Mouse (Mus musculus) stomach, embryonic 16.5 days (tissue): ENCODE results near the gene Mapkap1. TPM values are rescaled to one million over a fixed set of nuclear protein-coding genes. Genes with fewer than 3 reads are reported as not detected.

Experiments
- ATAC-seq: fragments of 200-750 bp; cut with Nextera tagmentation; 2 replicates; pipeline ENCODE4 v1.8.0; 2017; ENCODE audit warnings: moderate number of reproducible peaks, moderate TSS enrichment; ENCODE audit not compliant: insufficient read depth, low FRiP score
- H3K27ac ChIP-seq: fragments of 300-500 bp; sonication (generic); 2 replicates; pipeline ENCODE4 v1.5.1; 2014; ENCODE audit warnings: low read length
- H3K27me3 ChIP-seq: fragments of 300-500 bp; sonication (generic); 2 replicates; pipeline ENCODE4 v1.6.1; 2014; ENCODE audit warnings: low read length, control low read depth, mixed read lengths; ENCODE audit not compliant: control insufficient read depth, insufficient read depth
- H3K36me3 ChIP-seq: fragments of 300-500 bp; sonication (generic); 2 replicates; pipeline ENCODE4 v1.6.1; 2014; ENCODE audit warnings: low read length; ENCODE audit not compliant: control insufficient read depth, insufficient read depth
- H3K4me1 ChIP-seq: fragments of 300-500 bp; sonication (generic); 2 replicates; pipeline ENCODE4 v1.6.1; 2014; ENCODE audit warnings: low read length, control low read depth, mixed read lengths; ENCODE audit not compliant: control insufficient read depth, insufficient read depth
- H3K4me2 ChIP-seq: fragments of 300-500 bp; sonication (generic); 2 replicates; pipeline ENCODE4 v1.6.1; 2014; ENCODE audit warnings: low read depth, low read length, mixed read lengths
- H3K4me3 ChIP-seq: fragments of 300-500 bp; sonication (generic); replicated peaks from 2 replicates; pipeline ENCODE4 v1.5.1; 2014; ENCODE audit warnings: mild to moderate bottlenecking, low read length
- H3K9ac ChIP-seq: fragments of 300-500 bp; sonication (generic); 2 replicates; pipeline ENCODE4 v1.6.1; 2014; ENCODE audit warnings: low read length
- H3K9me3 ChIP-seq: fragments of 300-500 bp; sonication (generic); replicated peaks from 2 replicates; pipeline ENCODE4 v1.6.1; 2016; ENCODE audit warnings: low read length, control low read depth; ENCODE audit not compliant: control insufficient read depth
- WGBS: fragments of 180-500 bp; shearing (Covaris S2); extraction: QIAGEN DNeasy Blood & Tissue Kit; methylation state at CpG from one replicate; pipeline ENCODE4 v1.1.7; 2014; 5-methylcytosine and 5-hydroxymethylcytosine counted together
- polyA plus RNA-seq: library from polyadenylated mRNA; unstranded; fragments of >200 nt; fragmentation: Nextera tagmentation; extraction: Ambion mirVana; gene quantifications from 2 replicates; pipeline ENCODE4 v1.2.1, GENCODE M21; 2015

Gene Mapkap1
- polyA plus RNA-seq, 1 experiment from 2014 or later = 66.9 TPM

DNA sequence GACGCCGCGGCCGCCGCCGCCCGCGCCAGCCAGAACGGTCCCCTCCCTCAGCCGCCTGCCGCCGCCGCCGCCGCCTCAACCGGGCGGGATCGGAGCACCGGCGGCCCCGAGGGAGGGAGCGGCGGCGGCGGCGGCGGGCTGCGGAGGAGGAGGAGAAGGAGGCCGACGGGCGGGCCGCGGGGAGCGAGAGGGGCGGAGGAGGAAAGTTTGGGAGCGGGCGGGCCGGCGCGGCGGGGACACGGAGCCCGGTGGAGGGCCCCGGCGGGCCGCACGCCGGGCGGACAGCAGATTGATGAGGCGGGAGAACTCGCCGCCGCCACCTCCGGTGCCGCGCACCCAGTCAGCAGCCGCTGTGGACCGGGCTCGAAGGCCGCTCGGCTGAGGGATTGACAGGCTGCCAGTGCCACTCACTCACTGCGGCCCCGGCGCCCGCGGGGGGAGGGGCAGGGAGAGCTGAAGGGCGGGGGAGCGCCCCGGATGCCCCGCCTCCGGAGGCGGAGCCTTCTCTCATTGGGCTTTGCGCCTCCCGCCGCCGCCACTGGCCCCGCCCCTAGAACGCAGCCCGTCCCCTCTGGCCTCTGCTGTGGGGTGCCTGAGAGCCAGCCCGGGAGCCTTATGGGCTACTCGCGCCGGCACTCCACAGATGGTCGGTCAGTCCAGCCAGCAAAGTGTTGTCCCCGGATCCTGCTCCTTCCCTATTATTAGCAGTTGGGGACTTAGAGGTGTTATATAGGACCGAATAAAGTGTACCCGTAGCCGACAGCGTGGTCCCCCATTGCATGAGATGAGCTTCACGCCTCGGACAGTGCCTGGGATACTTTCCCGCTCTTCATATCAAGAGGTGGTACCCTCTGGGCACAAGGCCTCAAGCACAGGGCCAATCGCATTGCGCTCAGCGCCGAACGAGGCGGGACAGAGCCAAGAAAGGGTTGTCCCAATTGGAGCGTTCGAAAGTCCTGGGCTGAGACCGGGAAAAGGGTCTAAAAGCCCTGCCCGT, 34.0 kb upstream of the Mapkap1 start, which contains the start of gene Pbx3:
Gene Pbx3 (minus strand): TSS at position 838 of the 997 bp plus-strand sequence.
- no peaks in the 10 kb centered on the region for H3K9me3 ChIP-seq
- H3K27me3 ChIP-seq = no peaks in the 10 kb centered on the region
- peak; percentile 92 for ATAC-seq
- peak within 1 kb of the TSS; percentile 99 for H3K4me2 ChIP-seq
- peaks cover 9% of the 10 kb centered on the region; the same call in 1 of the 2 replicates for H3K4me1 ChIP-seq
- peak within 1 kb of the TSS; percentile 93 for H3K4me3 ChIP-seq
- peak within 1 kb of the TSS; percentile 97 for H3K9ac ChIP-seq
- H3K27ac ChIP-seq = peak within 1 kb of the TSS; percentile 95
- under 1% methylated on average over 76 of the region's 102 CpGs for WGBS
- H3K36me3 ChIP-seq = no peaks in the 10 kb centered on the region

DNA sequence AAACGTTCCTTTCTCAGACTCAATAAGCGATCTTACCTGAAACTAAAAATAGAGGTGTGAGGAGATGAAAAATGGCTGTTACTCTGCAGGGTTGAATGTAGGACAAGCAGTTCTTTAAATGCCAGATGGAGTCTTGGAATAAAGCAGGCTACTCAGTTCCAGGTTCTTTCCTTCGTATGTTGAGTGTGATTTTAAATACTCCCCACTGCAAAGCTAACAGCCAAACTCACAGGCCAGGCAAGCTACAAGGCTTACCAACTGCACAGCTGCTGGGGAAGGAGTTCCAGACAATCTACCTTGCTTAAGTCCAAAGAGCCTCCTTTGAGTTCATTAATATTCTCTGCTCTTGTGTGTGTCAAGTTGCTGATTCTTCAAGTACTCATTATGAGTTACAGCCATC, 32.7 kb upstream of the Mapkap1 start:
- Histone ChIP-seq H3K4me2 (peak overlapping the region; percentile 99), H3K27ac (no peak overlapping the region), H3K4me3 (no peak overlapping the region), H3K9ac (no peak overlapping the region), H3K36me3 (no peaks in the 10 kb centered on the region), H3K4me1 (peaks cover 5% of the 10 kb centered on the region; the same call in 1 of the 2 replicates), H3K9me3 (no peaks in the 10 kb centered on the region), H3K27me3 (no peaks in the 10 kb centered on the region)
- WGBS = 39% methylated on average over 3 of the region's 3 CpGs
- no peak for ATAC-seq

DNA sequence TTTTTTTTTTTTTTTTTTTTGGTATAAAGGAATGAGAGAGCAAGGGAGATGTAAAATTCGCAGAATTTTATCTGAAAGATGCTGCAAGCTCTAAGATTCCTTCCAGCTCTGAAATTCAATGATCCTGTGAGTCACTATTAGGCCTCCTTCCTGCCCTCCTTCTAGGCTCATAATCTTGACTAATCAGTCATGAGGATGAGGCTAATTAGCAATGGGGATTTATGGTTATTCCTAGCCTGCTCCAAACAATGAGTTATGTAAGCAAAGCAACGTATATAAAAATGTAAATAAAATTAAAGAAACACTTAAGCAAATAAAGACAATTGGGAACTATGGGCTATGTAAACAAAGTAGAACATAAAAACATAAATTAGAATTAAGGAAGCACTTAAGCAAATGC, 32.2 kb upstream of the Mapkap1 start:
- no peak for ATAC-seq
- peaks cover 5% of the 10 kb centered on the region; the same call in 1 of the 2 replicates for H3K4me1 ChIP-seq
- H3K4me2 ChIP-seq = no peak overlapping the region
- H3K9me3 ChIP-seq = no peaks in the 10 kb centered on the region
- no peak overlapping the region for H3K9ac ChIP-seq
- no peaks in the 10 kb centered on the region for H3K36me3 ChIP-seq
- 66% methylated on average over 2 of the region's 2 CpGs for WGBS
- no peak overlapping the region for H3K4me3 ChIP-seq
- H3K27me3 ChIP-seq = no peaks in the 10 kb centered on the region
- no peak overlapping the region for H3K27ac ChIP-seq

DNA sequence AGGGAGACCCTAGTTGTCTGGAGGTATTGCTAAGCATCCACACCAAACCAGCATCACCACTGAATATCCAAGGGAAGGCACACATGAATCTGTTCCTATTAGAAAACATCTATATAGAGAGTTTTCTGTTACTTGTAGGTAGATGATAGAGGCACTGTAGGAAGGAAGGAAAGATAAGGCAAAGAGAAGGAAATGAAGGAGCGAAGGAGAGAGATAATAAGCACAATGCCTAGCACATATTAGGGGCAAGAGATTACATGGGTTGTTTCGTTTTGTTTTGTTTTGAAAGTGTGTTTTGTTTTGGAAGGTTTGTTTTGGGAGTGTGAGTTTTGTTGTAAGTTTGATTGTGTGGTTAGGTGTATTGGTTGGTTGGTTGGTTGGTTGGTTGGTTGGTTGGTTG, 27.6 kb upstream of the Mapkap1 start:
- Histone ChIP-seq H3K27ac (no peak overlapping the region), H3K4me1 (no peaks in the 10 kb centered on the region), H3K9ac (no peak overlapping the region), H3K27me3 (no peaks in the 10 kb centered on the region), H3K9me3 (no peaks in the 10 kb centered on the region), H3K36me3 (no peaks in the 10 kb centered on the region), H3K4me2 (no peak overlapping the region), H3K4me3 (no peak overlapping the region)
- no peak for ATAC-seq
- 73% methylated on average over 2 of the region's 2 CpGs for WGBS

DNA sequence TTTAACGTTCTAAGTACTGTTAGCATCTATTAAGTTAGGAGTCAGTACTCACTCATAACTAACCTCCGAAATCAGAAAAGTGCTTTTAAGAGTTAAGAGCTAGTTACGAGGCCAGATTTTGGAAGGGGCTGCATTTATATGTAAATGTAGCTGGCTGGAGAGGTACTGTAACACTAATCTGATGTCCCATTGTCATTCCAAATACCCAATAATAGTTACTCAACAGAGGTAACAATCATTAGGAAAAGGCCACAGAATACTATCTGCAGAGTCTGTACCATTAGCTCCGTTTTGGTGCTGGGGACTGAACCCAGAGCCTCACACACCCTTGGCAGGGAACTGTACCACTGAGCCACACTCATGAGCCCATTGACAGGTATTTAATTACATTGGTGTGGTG, 7.0 kb upstream of the Mapkap1 start:
- Histone ChIP-seq H3K36me3 (no peaks in the 10 kb centered on the region), H3K9ac (no peak overlapping the region), H3K9me3 (no peaks in the 10 kb centered on the region), H3K27me3 (no peaks in the 10 kb centered on the region), H3K4me2 (no peak overlapping the region), H3K4me1 (no peaks in the 10 kb centered on the region), H3K4me3 (no peak overlapping the region), H3K27ac (no peak overlapping the region)
- 67% methylated on average over 4 of the region's 4 CpGs for WGBS
- no peak for ATAC-seq

DNA sequence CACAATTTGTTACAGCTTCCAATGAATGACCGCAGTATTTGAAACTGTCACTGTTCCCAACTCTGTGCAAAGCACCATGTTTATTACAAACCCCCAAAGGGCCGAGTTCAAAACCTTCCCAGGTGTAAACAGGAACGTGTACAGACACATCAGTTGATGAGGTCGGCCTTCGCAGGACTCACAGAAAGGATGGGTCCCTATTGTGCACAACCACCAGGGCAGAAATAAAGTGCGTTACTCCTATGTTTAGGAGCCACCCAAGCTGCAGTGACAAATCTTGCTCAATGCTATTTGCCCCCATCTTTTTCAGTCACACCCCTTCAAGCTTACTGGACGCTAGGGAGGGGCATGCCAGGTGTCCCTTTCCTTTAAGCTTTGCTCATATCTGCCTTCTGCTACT, 1.0 kb downstream of the Mapkap1 start:
- Histone ChIP-seq H3K4me1 (peaks cover 13% of the 10 kb centered on the region), H3K27ac (no peak overlapping the region), H3K4me2 (peak overlapping the region; percentile 77), H3K27me3 (no peaks in the 10 kb centered on the region), H3K9me3 (no peaks in the 10 kb centered on the region), H3K9ac (peak overlapping the region; percentile 96), H3K4me3 (peak overlapping the region; percentile 97), H3K36me3 (no peaks in the 10 kb centered on the region)
- ATAC-seq = no peak
- WGBS = 34% methylated on average over 7 of the region's 7 CpGs

DNA sequence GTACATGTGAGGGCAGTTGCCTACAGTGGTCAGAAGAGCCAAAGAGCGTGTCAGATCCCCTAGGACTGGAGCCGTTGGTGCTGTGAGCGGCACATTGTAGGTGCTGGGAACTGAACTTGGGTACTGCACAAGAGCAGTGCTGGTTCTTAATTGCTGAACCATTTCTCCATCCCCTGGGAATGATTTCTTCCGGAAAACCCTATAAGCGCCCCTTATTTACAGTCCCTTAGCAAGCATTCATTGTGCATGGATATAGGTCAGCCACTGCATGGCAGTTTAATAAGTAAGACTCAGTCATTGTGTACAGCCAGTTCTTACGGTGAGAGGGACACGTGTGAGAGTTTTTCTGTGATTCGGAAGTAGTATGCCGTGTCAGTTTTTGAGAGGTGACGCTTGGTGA, 1.8 kb downstream of the Mapkap1 start:
- ATAC-seq = no peak
- 95% methylated on average over 10 of the region's 10 CpGs for WGBS
- H3K9me3 ChIP-seq = no peaks in the 10 kb centered on the region
- no peak overlapping the region for H3K4me3 ChIP-seq
- no peaks in the 10 kb centered on the region for H3K36me3 ChIP-seq
- no peaks in the 10 kb centered on the region for H3K27me3 ChIP-seq
- peaks cover 13% of the 10 kb centered on the region for H3K4me1 ChIP-seq
- H3K27ac ChIP-seq = no peak overlapping the region
- H3K4me2 ChIP-seq = no peak overlapping the region
- H3K9ac ChIP-seq = 0 out of 2 replicates have a peak overlapping the region, but pooled peaks have one; percentile 96

DNA sequence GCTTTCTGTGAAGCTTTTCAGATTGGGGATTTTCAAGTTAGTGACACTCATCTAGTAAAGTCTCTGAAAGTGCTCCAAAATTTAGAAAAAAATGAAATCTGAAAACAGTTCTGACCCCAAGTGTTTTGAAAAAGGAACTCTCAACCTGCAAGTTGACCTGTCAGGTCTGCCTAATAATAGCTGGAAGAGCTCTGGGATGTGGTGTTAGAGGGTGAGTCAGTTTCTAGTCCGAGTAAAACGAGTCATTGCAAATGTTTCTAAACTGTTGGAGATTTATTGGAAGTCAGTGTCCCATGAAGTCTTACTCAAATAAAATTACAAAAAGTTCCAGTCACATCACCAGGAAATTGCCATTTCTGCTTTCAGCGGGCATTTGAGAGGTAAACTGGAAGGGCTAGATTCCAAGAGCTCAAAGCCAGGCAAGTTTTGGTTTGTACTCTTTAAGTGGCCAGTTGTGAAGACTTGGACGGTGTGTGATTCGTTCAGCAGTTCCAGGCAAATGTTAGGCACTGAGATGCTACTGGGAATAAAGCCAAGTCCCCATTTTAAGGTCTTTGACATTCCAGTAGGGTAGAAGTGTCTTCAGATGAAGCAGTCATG, 3.3 kb downstream of the Mapkap1 start:
- Histone ChIP-seq H3K27ac (peak overlapping the region; percentile 47), H3K4me2 (no peak overlapping the region), H3K27me3 (no peaks in the 10 kb centered on the region), H3K9ac (no peak overlapping the region), H3K36me3 (no peaks in the 10 kb centered on the region), H3K9me3 (no peaks in the 10 kb centered on the region), H3K4me3 (no peak overlapping the region), H3K4me1 (peaks cover 13% of the 10 kb centered on the region)
- WGBS = 66% methylated on average over 5 of the region's 5 CpGs
- ATAC-seq = no peak

DNA sequence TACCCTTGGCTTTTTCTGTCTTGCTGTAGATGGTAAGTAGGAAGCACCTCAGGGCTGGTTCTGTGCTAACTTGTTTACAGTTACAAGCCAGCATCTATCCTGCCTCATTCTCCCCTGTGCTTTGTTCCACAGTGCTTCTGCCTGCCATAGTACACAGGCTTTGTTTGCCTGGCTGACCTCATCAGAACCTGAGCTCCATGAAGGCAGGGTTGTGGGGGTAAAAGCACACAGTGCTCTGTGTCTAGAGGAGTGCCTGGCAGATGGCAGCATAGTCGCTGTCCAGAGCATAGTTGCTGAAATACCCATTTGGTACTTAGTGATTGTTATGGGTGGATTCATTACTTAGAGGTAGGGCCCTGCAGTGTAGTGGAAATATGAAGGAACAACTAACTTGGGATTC, 13.7 kb downstream of the Mapkap1 start:
- Histone ChIP-seq H3K27ac (no peak overlapping the region), H3K4me1 (0 out of 2 replicates have a peak, but pooled peaks cover 2% of the 10 kb centered on the region), H3K4me3 (no peak overlapping the region), H3K9me3 (no peaks in the 10 kb centered on the region), H3K9ac (no peak overlapping the region), H3K36me3 (no peaks in the 10 kb centered on the region), H3K27me3 (no peaks in the 10 kb centered on the region), H3K4me2 (no peak overlapping the region)
- 44% methylated on average over 1 of the region's 1 CpGs for WGBS
- ATAC-seq = no peak
